Mouse (Mus musculus) thymus, adult 2 months (tissue): Measurements from ENCODE around the gene P2rx2. TPM values are rescaled to one million over a fixed set of nuclear protein-coding genes. Genes with fewer than 3 reads are reported as not detected.

ENCODE experiments used
- DNase-seq: peaks from one replicate; pipeline ENCODE4 v3.0.0; 2021
- H3K27ac ChIP-seq: fragments of 200-500 bp; 2 replicates; pipeline ENCODE4 v1.5.1; 2012; ENCODE audit warnings: low read length, control low read depth; ENCODE audit not compliant: control insufficient read depth, insufficient read depth
- H3K27me3 ChIP-seq: fragments of 200-500 bp; 2 replicates; pipeline ENCODE4 v1.6.1; 2012; ENCODE audit warnings: mild to moderate bottlenecking, low read length, moderate library complexity, mixed read lengths; ENCODE audit not compliant: control insufficient read depth, insufficient read depth
- H3K36me3 ChIP-seq: fragments of 200-500 bp; 2 replicates; pipeline ENCODE4 v1.6.1; 2012; ENCODE audit warnings: mild to moderate bottlenecking, low read length, moderate library complexity; ENCODE audit not compliant: control insufficient read depth, insufficient read depth
- H3K4me1 ChIP-seq: fragments of 200-500 bp; replicated peaks from 2 replicates; pipeline ENCODE4 v1.6.1; 2012; ENCODE audit warnings: low read length; ENCODE audit not compliant: control insufficient read depth, insufficient read depth
- H3K4me3 ChIP-seq: fragments of 200-500 bp; 2 replicates; pipeline ENCODE4 v1.5.1; 2012; ENCODE audit warnings: mild to moderate bottlenecking, low read length, control low read depth, moderate library complexity; ENCODE audit not compliant: control insufficient read depth, insufficient read depth
- CTCF ChIP-seq: fragments of 200-500 bp; IDR thresholded peaks from 2 replicates; pipeline ENCODE4 v1.5.1; 2012; ENCODE audit warnings: mild to moderate bottlenecking, control low read depth, low read length, moderate library complexity, borderline replicate concordance; ENCODE audit not compliant: control insufficient read depth, poor library complexity, insufficient read depth; ENCODE audit errors: extremely low read depth
- POLR2A ChIP-seq: fragments of 200-500 bp; IDR thresholded peaks from 2 replicates; pipeline ENCODE4 v1.6.1; 2012; ENCODE audit warnings: mild to moderate bottlenecking, low read length, control low read depth, moderate library complexity; ENCODE audit not compliant: control insufficient read depth, poor library complexity, insufficient read depth; ENCODE audit errors: extremely low read depth
- WGBS: fragments of 180-500 bp; shearing (Covaris S2); methylation state at CpG from one replicate; pipeline ENCODE4 v1.1.7; 2018; 5-methylcytosine and 5-hydroxymethylcytosine counted together
- polyA plus RNA-seq: library from polyadenylated mRNA; depleted of rRNA; stranded (reverse); fragments of >200 nt; gene quantifications from 2 replicates; pipeline ENCODE4 v1.2.3, GENCODE M21; 2012

P2rx2 gene
- polyA plus RNA-seq, 1 experiment: 0.77 TPM

- TF ChIP-seq CTCF (no peak), POLR2A (no peak)
Observed at GRCm38 (mm10) chr5:110344524-110344923, 1.5 kb upstream of the P2rx2 start, which contains the start of gene Lrcol1. Lrcol1 (plus strand) TSS chr5:110344730.

GRCm38 (mm10) chr5:110338792-110339191 lies 4.2 kb downstream of the P2rx2 start:
- TF ChIP-seq CTCF (no peak), POLR2A (no peak)
- no peak for DNase-seq
- Histone ChIP-seq H3K4me3 (no peak overlapping the region), H3K27me3 (no peaks in the 10 kb centered on the region), H3K27ac (no peak overlapping the region), H3K36me3 (0 out of 2 replicates have a peak, but pooled peaks cover 4% of the 10 kb centered on the region), H3K4me1 (peaks cover 4% of the 10 kb centered on the region; the same call in 1 of the 2 replicates)
- 88% methylated on average over 2 of the region's 2 CpGs for WGBS

More at GRCm38 (mm10) chr5:110344524-110344923, 1.5 kb upstream of the P2rx2 start, which contains the start of gene Lrcol1:
- H3K4me1 ChIP-seq: peaks cover 4% of the 10 kb centered on the region; the same call in 1 of the 2 replicates
- 78% methylated on average over 4 of the region's 4 CpGs for WGBS
- H3K36me3 ChIP-seq: no peaks in the 10 kb centered on the region
- no peak within 1 kb of the TSS for H3K4me3 ChIP-seq
- no peaks in the 10 kb centered on the region for H3K27me3 ChIP-seq
- no peak within 1 kb of the TSS for H3K27ac ChIP-seq
- no peak for DNase-seq

- no peak for DNase-seq
- TF ChIP-seq POLR2A: no peak
- TF ChIP-seq CTCF: no peak
- 84% methylated on average over 3 of the region's 3 CpGs for WGBS
- Histone ChIP-seq H3K27ac (no peak overlapping the region), H3K4me3 (no peak overlapping the region), H3K27me3 (no peaks in the 10 kb centered on the region), H3K36me3 (peaks cover 30% of the 10 kb centered on the region), H3K4me1 (no peaks in the 10 kb centered on the region)
Observed at GRCm38 (mm10) chr5:110330508-110330907, 12.5 kb downstream of the P2rx2 start.

GRCm38 (mm10) chr5:110313127-110313526 lies 29.9 kb downstream of the P2rx2 start:
- 96% methylated on average over 3 of the region's 3 CpGs for WGBS
- Histone ChIP-seq H3K36me3 (peaks cover 20% of the 10 kb centered on the region), H3K27ac (no peak overlapping the region), H3K4me1 (no peaks in the 10 kb centered on the region), H3K4me3 (no peak overlapping the region), H3K27me3 (no peaks in the 10 kb centered on the region)
- no peak for DNase-seq
- TF ChIP-seq POLR2A (no peak), CTCF (no peak)

GRCm38 (mm10) chr5:110308861-110309260 lies 34.2 kb downstream of the P2rx2 start:
- Histone ChIP-seq H3K4me1 (no peaks in the 10 kb centered on the region), H3K36me3 (peaks cover 37% of the 10 kb centered on the region), H3K27ac (no peak overlapping the region), H3K27me3 (no peaks in the 10 kb centered on the region), H3K4me3 (no peak overlapping the region)
- WGBS: 97% methylated on average over 7 of the region's 7 CpGs
- TF ChIP-seq POLR2A (no peak), CTCF (no peak)
- no peak for DNase-seq

GRCm38 (mm10) chr5:110300591-110300990 lies 42.4 kb downstream of the P2rx2 start:
- no peak for DNase-seq
- Histone ChIP-seq H3K27ac (no peak overlapping the region), H3K4me1 (no peaks in the 10 kb centered on the region), H3K27me3 (no peaks in the 10 kb centered on the region), H3K4me3 (no peak overlapping the region), H3K36me3 (peaks cover 22% of the 10 kb centered on the region)
- 93% methylated on average over 2 of the region's 2 CpGs for WGBS
- TF ChIP-seq CTCF (no peak), POLR2A (no peak)

- 94% methylated on average over 1 of the region's 1 CpGs for WGBS
- Histone ChIP-seq H3K36me3 (peaks cover 21% of the 10 kb centered on the region), H3K4me3 (no peak overlapping the region), H3K4me1 (no peaks in the 10 kb centered on the region), H3K27ac (no peak overlapping the region), H3K27me3 (no peaks in the 10 kb centered on the region)
- TF ChIP-seq POLR2A (no peak), CTCF (no peak)
- DNase-seq: no peak
Observed at GRCm38 (mm10) chr5:110296637-110297036, 46.4 kb downstream of the P2rx2 start.
